Mouse (Mus musculus) spleen, postnatal 10 days (tissue): ENCODE measurements around the gene Cryge.

Source experiments
- DNase-seq, 2 experiments: peaks; one replicate each; pipeline ENCODE4 v3.0.0; 2021 to 2022; ENCODE audit warnings: low spot score in 2 of 2

Gene Cryge

DNA sequence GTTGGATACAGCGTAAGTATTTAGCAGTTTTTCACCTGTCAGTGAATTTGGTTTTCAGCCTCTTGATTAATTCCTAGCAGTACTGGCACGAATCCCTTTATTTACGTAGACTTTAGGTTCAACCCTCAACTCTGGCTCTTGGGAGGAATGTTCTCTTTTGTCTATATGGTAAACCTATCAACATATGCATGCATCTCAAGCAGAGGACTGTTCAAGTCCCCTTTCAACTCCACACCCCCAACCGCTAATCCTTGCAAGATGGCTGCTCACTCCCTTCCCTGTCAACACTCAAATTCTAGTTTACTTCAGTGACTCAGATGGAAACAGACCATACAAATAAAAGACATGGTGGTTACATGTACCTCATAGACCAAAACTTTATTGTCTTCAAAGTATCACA lies 38.2 kb downstream of the Cryge start:
- no peak for DNase-seq

DNA sequence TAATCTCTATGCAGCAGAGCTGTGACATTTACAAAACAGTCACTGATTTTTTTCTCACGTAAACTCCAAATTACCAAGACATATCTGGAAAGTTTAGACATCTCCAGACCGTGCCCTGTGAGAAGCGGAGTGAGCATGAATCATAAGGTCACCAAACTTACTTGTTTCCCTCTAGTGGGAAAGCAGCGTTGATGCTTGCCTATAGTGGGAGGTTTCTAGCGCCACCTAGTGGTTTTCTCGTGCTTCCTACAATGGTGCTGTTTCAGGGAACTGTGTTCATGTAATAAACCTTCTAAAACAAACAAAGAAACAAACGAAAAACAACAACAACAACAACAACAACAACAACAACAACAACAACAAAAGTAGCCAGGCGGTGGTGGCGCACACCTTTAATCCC lies 40.8 kb downstream of the Cryge start:
- peak; percentile 13 to 56 for DNase-seq

DNA sequence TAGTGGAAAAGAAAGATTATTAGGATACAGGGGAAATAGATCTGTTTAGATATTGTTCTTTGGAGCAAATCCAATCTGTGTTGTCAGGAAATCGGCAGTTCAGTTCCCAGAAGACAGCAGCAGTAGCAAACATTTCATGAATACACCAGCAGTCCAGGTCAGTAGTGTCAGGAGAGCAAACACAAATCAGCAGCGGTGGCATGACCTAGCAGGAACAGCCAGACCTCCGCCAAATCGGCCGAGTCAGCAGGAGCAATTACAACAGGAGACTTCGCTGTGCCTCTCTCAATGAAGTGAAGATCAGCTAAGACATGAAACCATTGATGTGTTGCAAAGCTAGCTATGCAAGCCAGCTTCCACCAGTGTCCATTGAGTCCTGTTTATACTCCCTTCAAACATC lies 45.4 kb downstream of the Cryge start:
- no peak for DNase-seq

- no peak for DNase-seq
Observed at GRCm38 (mm10) chr1:65004526-65004925, 46.4 kb downstream of the Cryge start.
